Mouse (Mus musculus) kidney, adult 8-10 months (tissue): ENCODE measurements around the gene Cib1.
A peak's percentile ranks its signal among the peaks of the same experiment; 100 is the strongest.

Source experiments
- DNase-seq, 2 experiments: peaks; one replicate each; pipeline ENCODE4 v3.0.0; 2022

Cib1 gene

DNA sequence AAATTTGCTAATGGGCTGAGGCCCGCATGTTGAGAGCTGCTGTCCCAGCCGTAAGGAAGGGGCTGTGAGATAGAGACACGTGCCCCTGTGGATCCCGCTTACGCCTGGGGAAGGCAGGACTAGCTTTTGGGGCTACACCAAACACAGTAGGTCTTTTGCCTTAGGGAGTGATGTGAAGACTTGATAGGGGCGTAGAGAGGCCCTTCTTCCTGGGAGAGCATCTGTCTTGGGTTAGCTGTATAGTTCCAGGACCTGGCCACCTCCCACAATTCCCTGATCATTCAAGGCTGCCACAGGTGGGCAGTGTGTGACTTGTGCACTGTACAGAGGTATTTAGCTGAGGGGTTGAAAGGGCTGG lies 32.0 kb downstream of the Cib1 start:
- DNase-seq = no peak

GRCm38 (mm10) chr7:80199851-80200587 lies 32.6 kb downstream of the Cib1 start:
- DNase-seq = no peak

DNA sequence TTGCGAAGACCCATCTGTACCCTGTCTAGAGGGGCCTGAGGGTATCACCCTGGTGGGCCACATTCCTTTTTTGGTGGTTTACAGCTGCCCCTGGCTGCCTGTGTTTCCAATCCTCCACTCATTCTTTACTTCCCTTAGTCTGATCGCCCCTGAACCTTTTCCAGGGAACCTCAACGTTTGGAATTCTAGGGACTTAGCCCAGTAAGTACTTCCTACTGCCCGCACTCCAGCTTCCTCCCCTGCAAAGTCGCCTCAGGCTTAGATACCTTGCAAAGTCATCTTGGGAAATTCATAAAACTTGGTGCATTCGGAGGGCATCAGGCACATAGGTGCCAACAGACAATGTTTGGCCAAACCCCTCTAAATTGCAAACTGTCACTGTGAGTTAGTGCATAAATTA lies 33.3 kb downstream of the Cib1 start:
- no peak for DNase-seq

DNA sequence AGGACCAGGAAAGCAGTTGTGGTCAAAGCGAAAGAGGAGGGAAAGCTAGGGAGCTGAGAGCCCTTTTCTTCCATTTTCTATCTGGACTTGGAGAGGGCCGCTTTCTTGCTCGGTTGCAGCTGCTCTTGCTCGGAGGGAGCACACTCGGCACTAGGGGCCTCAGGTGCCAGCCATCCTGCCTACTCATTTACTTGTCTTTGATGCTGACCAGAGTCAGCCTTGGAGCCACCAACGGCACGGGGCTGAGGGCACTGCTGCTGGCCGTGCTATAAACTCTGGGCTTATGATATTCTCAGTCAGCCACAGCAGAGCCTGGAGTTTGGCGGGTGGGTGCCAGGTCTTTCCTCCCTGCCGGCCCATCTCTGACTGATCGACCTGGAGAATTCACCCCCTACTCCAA lies 33.8 kb downstream of the Cib1 start:
- no peak for DNase-seq

GRCm38 (mm10) chr7:80197941-80198778 lies 34.5 kb downstream of the Cib1 start:
- peak; percentile 85 to 86 for DNase-seq

GRCm38 (mm10) chr7:80197371-80197770 lies 35.2 kb downstream of the Cib1 start:
- no peak for DNase-seq

- DNase-seq = no peak
These were observed 36.9 kb downstream of the Cib1 start for GRCm38 (mm10) chr7:80195576-80196263.

DNA sequence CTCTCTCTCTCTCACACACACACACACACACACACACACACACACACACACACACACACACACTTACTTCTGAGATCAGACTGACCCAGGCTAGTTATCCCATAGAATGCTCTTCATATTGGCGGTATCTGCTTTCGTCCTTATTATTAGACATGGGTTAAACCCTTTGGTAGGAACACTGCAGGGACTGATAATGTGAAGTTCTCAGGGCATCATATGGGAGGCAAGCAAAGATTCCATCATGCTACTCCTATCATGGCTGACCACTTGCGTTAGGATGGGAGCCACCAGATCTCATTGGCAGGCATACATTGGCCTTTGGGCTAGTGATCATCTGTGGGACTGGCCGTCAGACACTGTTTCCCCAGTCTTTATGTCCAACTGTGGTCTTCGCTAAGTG lies 37.5 kb downstream of the Cib1 start:
- DNase-seq = no peak

- DNase-seq = no peak
These were observed 38.5 kb downstream of the Cib1 start for GRCm38 (mm10) chr7:80193941-80194739.

GRCm38 (mm10) chr7:80192226-80193061 lies 40.2 kb downstream of the Cib1 start:
- DNase-seq = peak; percentile 95 to 96

GRCm38 (mm10) chr7:80191455-80191854 lies 41.2 kb downstream of the Cib1 start:
- DNase-seq = peak; percentile 58 to 61

GRCm38 (mm10) chr7:80189147-80189933 lies 43.3 kb downstream of the Cib1 start:
- no peak for DNase-seq

DNA sequence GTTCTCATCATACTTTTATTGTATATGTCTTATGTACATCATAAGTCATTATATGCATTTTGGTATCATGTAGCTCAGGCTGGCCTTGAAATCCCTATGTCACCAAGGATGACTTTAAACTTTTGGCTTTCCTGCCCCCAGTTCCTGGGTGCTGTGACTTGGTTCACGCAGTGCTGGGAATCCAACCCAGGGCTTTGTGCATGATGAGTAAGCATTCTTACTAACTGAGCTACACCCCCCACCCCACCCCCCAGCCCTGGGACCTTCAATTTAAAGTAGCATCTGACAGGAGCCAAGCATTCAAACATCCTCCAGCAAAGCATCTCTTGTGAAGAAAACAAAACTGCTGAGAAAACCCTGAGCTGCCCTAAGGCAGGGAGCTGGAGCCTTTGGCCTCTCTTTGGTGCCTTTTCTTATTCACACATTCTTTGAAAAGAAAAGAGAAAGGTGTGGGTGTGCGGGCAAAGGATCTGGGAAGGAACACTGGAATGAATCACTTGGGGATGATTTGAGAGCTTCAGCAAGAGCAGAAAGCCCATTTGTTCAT lies 44.0 kb downstream of the Cib1 start:
- no peak for DNase-seq

GRCm38 (mm10) chr7:80187501-80187900 lies 45.1 kb downstream of the Cib1 start:
- DNase-seq = no peak

GRCm38 (mm10) chr7:80186531-80187296 lies 45.9 kb downstream of the Cib1 start, which contains the start of gene Sema4b:
Gene Sema4b (plus strand): TSS chr7:80186841.
- peak; percentile 93 to 95 for DNase-seq

- DNase-seq = peak; percentile 80 to 85
These were observed 46.6 kb downstream of the Cib1 start for GRCm38 (mm10) chr7:80186021-80186420.

GRCm38 (mm10) chr7:80184968-80185367 lies 47.6 kb downstream of the Cib1 start:
- DNase-seq = peak in 1 of 2 experiments; percentile 55

DNA sequence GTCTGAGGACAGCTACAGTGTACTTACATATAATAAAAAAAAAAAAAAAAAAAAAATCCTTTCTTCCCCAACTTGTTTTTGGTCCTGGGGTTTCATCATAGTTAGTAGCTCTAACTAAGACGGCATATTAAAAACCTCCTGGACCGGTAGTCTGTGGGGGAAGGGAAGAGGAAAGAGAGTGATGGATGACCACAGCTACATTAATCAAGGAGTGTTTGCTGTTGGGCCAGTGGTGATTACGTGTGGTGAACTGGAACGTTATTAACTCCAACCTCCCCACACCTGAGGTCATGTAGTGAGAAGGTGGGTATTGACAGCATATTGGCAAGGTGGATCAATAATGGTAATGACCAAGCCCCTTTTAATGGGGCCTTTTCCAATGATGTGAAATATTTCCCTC lies 48.1 kb downstream of the Cib1 start:
- peak in 1 of 2 experiments; percentile 66 for DNase-seq

GRCm38 (mm10) chr7:80183969-80184368 lies 48.6 kb downstream of the Cib1 start:
- DNase-seq = peak in 1 of 2 experiments; percentile 68

GRCm38 (mm10) chr7:80183466-80183865 lies 49.1 kb downstream of the Cib1 start:
- DNase-seq = no peak
